Mouse (Mus musculus) embryonic fibroblast, embryonic 13.5 days (primary cell): ENCODE results near the gene Adamts18.

Experiments
- CTCF ChIP-seq: IDR thresholded peaks from 2 replicates; pipeline ENCODE4 v1.5.1; 2011; ENCODE audit warnings: mild to moderate bottlenecking, control low read depth, low read length, moderate library complexity, borderline replicate concordance; ENCODE audit not compliant: insufficient read depth
- POLR2A ChIP-seq: IDR thresholded peaks from 2 replicates; pipeline ENCODE4 v1.6.1; 2011; ENCODE audit warnings: low read depth, mild to moderate bottlenecking, control low read depth, low read length, moderate library complexity

GRCm38 (mm10) chr8:113725331-113725730 lies 123.2 kb downstream of the Adamts18 start:
- TF ChIP-seq POLR2A (no peak), CTCF (no peak)
